Mouse (Mus musculus): ENCODE measurements around the gene Slc22a28. TPM values are rescaled to one million over a fixed set of nuclear protein-coding genes. Genes with fewer than 3 reads are reported as not detected.
"Not testable (repeated sequence)": the region's sequence is repeated elsewhere in the genome, so short reads cannot be mapped to it uniquely, and the experiment has no call there.

The Slc22a28 gene
- not detected in 2 replicates for polyA plus RNA-seq (2015; fragmentation: Nextera tagmentation; extraction: Ambion mirVana)

DNA sequence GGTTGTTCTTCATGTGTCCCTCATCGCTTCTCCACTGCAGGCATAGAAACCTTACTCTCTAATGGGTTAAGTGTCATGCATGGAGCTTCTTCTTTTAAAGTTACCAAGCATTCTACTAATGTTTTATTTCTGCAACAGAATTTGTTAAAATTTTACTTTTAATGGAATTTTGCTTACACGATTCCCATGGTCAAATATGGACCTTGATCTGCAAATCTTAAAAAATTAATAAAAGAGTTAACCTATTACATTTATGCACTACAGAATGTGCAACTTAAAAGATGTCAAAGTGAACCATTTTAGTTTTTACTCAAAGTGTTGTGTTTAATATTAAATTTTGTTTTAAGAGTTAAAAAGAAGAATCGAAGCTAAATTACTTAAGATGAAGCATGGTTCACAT is at the start of gene Slc22a28:
Gene Slc22a28, minus strand, starts transcription at position 102 of the 400 bp plus-strand sequence.
- H3K9ac ChIP-seq, H3K9me3 ChIP-seq: not testable (repeated sequence)

GRCm38 (mm10) chr19:8148787-8149523 is 17.2 kb upstream of the Slc22a28 start:
- H3K9me3 ChIP-seq: peaks cover 15% of the 10 kb centered on the region
- 52% methylated on average over 2 of the region's 2 CpGs for WGBS
- H3K4me2 ChIP-seq: no peak overlapping the region
- H3K4me1 ChIP-seq (replicated peaks): no peaks in the 10 kb centered on the region
- no peaks in the 10 kb centered on the region for H3K36me3 ChIP-seq
- H3K27ac ChIP-seq (replicated peaks): no peak overlapping the region
- H3K4me3 ChIP-seq: no peak overlapping the region
- no peaks in the 10 kb centered on the region for H3K27me3 ChIP-seq
- no peak overlapping the region for H3K9ac ChIP-seq
- ATAC-seq (ENCODE audit: low FRiP score, low read depth): no peak

More for the DNA sequence above, at the start of gene Slc22a28:
- H3K4me1 ChIP-seq (replicated peaks); H3K4me3 ChIP-seq; ATAC-seq (ENCODE audit: low FRiP score, low read depth); H3K36me3 ChIP-seq; H3K27me3 ChIP-seq; H3K27ac ChIP-seq (replicated peaks); H3K4me2 ChIP-seq: not testable (repeated sequence)
- 90% methylated on average over 2 of the region's 3 CpGs for WGBS

- 87% methylated on average over 2 of the region's 2 CpGs for WGBS
Measured at GRCm38 (mm10) chr19:8142716-8143115, 10.9 kb upstream of the Slc22a28 start.

GRCm38 (mm10) chr19:8134127-8134841 is 2.5 kb upstream of the Slc22a28 start:
- H3K4me1 ChIP-seq (replicated peaks); ATAC-seq (ENCODE audit: low FRiP score, low read depth); H3K9me3 ChIP-seq; H3K27me3 ChIP-seq; H3K36me3 ChIP-seq; H3K4me3 ChIP-seq; H3K27ac ChIP-seq (replicated peaks); H3K4me2 ChIP-seq; H3K9ac ChIP-seq: not testable (repeated sequence)
- 77% methylated on average over 14 of the region's 14 CpGs for WGBS

More at GRCm38 (mm10) chr19:8142716-8143115, 10.9 kb upstream of the Slc22a28 start:
- not testable (repeated sequence) for H3K27ac ChIP-seq (replicated peaks); H3K27me3 ChIP-seq; H3K9me3 ChIP-seq; H3K4me1 ChIP-seq (replicated peaks); H3K9ac ChIP-seq; ATAC-seq (ENCODE audit: low FRiP score, low read depth); H3K36me3 ChIP-seq; H3K4me3 ChIP-seq; H3K4me2 ChIP-seq

GRCm38 (mm10) chr19:8019904-8020349 is 111.9 kb downstream of the Slc22a28 start:
- H3K4me1 ChIP-seq (replicated peaks): no peaks in the 10 kb centered on the region
- H3K27me3 ChIP-seq: no peaks in the 10 kb centered on the region
- no peak overlapping the region for H3K4me2 ChIP-seq
- no peak overlapping the region for H3K9ac ChIP-seq
- H3K27ac ChIP-seq (replicated peaks): no peak overlapping the region
- no peak overlapping the region for H3K4me3 ChIP-seq
- WGBS: 90% methylated on average over 13 of the region's 13 CpGs
- no peaks in the 10 kb centered on the region for H3K36me3 ChIP-seq
- 0 out of 2 replicates have a peak, but pooled peaks cover 9% of the 10 kb centered on the region for H3K9me3 ChIP-seq
- ATAC-seq (ENCODE audit: low FRiP score, low read depth): no peak

DNA sequence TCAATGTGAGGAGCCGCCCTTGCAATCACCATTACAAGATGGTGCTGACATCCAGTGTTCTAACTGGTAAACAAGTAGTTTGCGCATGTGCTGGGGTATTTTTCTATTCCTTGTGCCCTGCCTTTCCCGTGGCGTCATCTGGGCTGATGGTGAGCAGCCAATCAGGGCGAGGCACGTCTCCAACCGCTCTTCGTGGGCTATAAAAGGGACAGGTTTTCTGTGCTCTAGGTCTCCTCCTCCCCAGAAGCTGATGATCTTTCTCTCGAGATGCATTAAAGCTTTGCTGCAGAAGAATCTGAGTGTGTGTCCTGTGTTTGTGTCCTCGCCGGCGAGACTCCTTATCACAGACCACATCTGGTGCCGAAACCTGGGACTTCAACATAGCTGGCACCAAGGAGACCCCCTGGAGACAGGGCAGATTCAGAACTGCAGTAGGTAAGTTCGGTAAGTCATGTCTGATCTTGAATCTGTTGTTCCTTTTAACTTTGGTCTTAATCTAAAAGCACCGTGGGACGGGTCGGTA is 112.4 kb downstream of the Slc22a28 start:
- not testable (repeated sequence) for H3K9me3 ChIP-seq; H3K36me3 ChIP-seq; ATAC-seq (ENCODE audit: low FRiP score, low read depth); H3K27me3 ChIP-seq; H3K9ac ChIP-seq; H3K4me3 ChIP-seq; H3K4me1 ChIP-seq (replicated peaks); H3K27ac ChIP-seq (replicated peaks); H3K4me2 ChIP-seq
- 91% methylated on average over 17 of the region's 17 CpGs for whole genome bisulfite sequencing

- H3K4me1 ChIP-seq (replicated peaks); H3K27ac ChIP-seq (replicated peaks); H3K27me3 ChIP-seq; H3K4me3 ChIP-seq; H3K9ac ChIP-seq; H3K36me3 ChIP-seq; H3K9me3 ChIP-seq; ATAC-seq (ENCODE audit: low FRiP score, low read depth); H3K4me2 ChIP-seq: not testable (repeated sequence)
- WGBS: 94% methylated on average over 9 of the region's 9 CpGs
Measured at GRCm38 (mm10) chr19:8018535-8018934, 113.2 kb downstream of the Slc22a28 start.

Other genes with a start within 250 kb of the Slc22a28 start
- not detected in 2 replicates for gene Slc22a27, start 166.0 kb downstream of the Slc22a28 start, polyA plus RNA-seq (2015; fragmentation: Nextera tagmentation; extraction: Ambion mirVana)
- not detected in 2 replicates for gene Slc22a29, start 86.9 kb upstream of the Slc22a28 start, polyA plus RNA-seq (2015; fragmentation: Nextera tagmentation; extraction: Ambion mirVana)